ENCODE assay signal across 8 mouse cellular contexts in the genomic region with DNA sequence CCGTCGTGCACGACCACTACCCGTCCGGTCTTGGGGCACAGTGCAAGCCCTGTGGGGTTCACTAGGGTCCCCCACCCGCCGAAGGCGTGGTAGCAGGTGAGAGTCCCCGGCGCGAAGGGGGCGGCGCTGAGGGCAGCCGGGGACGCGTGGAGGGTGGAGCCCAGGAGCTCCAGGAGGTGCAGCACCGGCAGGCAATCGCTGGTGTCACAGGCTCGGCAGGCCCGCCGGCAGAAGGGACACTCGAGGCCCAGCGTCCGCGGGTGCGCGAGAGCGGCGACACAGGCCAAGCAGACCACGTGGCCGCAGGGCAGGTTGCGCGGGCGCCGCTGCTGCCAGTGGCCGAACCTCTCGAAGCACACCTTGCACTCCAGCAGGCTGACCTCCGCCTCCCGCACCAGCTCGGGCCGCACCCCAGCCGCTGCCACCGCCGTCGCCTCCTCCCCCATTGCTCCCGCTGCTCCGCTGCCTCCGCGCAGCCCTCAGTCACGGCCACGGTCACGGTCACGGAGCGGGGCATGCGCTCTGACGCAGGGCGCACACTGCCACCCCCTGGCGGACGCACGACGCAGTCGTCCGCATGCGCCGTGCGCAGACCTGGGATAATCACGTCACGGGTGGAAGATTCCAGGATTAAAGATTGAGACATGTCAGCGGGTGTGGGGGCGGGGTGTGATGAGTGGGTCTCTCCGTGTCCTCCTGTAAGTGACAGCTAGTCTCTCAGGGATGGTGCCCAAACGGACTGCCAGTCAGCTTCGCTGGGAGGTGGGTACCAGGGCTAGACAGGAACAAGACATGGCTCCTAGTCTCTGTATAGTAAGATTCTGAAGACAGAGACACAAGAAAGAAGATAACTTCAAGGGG. TPM values are rescaled to one million over a fixed set of nuclear protein-coding genes. Genes with fewer than 3 reads are reported as not detected.
DNase-seq lines count a peak whose midpoint lies in the region; ATAC-seq and TF ChIP-seq lines count a peak whose summit lies in the region.

A gene (minus strand): TSS at position 517 of the 861 bp plus-strand sequence.

- peaks cover 48% of the 10 kb centered on the region for H3K27me3 ChIP-seq in hindbrain, embryonic 10.5 days (ENCODE audit: insufficient read depth, poor library complexity, severe bottlenecking)
- no peaks in the 10 kb centered on the region for H3K27me3 ChIP-seq in lung, embryonic 14.5 days (ENCODE audit: insufficient read depth, low read length)

- 5% methylated on average over 73 of the region's 73 CpGs for WGBS in hindbrain, embryonic 10.5 days
- 3% methylated on average over 73 of the region's 73 CpGs for WGBS in lung, embryonic 14.5 days

- peak within 1 kb of the TSS; percentile 86 for H3K27ac ChIP-seq in hindbrain, embryonic 10.5 days
- no peak within 1 kb of the TSS for H3K27ac ChIP-seq in lung, embryonic 14.5 days (ENCODE audit: low read depth)

- peak; percentile 71 for DNase-seq in ES-CJ7 (ENCODE audit: low read depth, low spot score)
- peak; percentile 86 for DNase-seq in cerebellum, adult 9-11 months
- peak; percentile 71 to 84 for DNase-seq in frontal cortex, adult 2 months (ENCODE audit: extremely low spot score in 1 of 2, low spot score in 1 of 2)
- DNase-seq in hindbrain, embryonic 10.5 days (ENCODE audit: low spot score), result peak; percentile 80
- DNase-seq in layer of hippocampus, adult 9-10 months (ENCODE audit: low spot score), result peak; percentile 63
- DNase-seq in lung, embryonic 14.5 days, result peak; percentile 88
- DNase-seq in testis, postnatal 10 days (ENCODE audit: low spot score), result peak; percentile 87

- TF ChIP-seq CTCF in lung, embryonic 14.5 days (IDR thresholded peaks at IDR 0.05; ENCODE audit: low read depth), result peak; percentile 92

- H3K9ac ChIP-seq in lung, embryonic 14.5 days, result peak within 1 kb of the TSS; percentile 54

- H3K36me3 ChIP-seq in hindbrain, embryonic 10.5 days, result peaks cover 12% of the 10 kb centered on the region
- no peaks in the 10 kb centered on the region for H3K36me3 ChIP-seq in lung, embryonic 14.5 days (ENCODE audit: insufficient read depth)

- H3K4me2 ChIP-seq in lung, embryonic 14.5 days, result peak within 1 kb of the TSS; percentile 99

- peak within 1 kb of the TSS; percentile 73 for H3K4me3 ChIP-seq in hindbrain, embryonic 10.5 days
- peak within 1 kb of the TSS; percentile 56 for H3K4me3 ChIP-seq in lung, embryonic 14.5 days (ENCODE audit: low read depth, low read length)

- ATAC-seq in lung, embryonic 14.5 days (ENCODE audit: insufficient read depth), result peak; percentile 82
- ATAC-seq in neutrophil, adult 5-6 weeks (ENCODE audit: extremely low read depth, insufficient number of reproducible peaks, low FRiP score, poor library complexity, severe bottlenecking), result peak; percentile 62

- peaks cover 19% of the 10 kb centered on the region for H3K4me1 ChIP-seq in hindbrain, embryonic 10.5 days (replicated peaks)
- H3K4me1 ChIP-seq in lung, embryonic 14.5 days (ENCODE audit: insufficient read depth), result peaks cover 7% of the 10 kb centered on the region; the same call in 1 of the 2 replicates

- peaks cover 28% of the 10 kb centered on the region for H3K9me3 ChIP-seq in hindbrain, embryonic 10.5 days
- H3K9me3 ChIP-seq in lung, embryonic 14.5 days (ENCODE audit: low read depth, low read length), result peaks cover 17% of the 10 kb centered on the region; the same call in 1 of the 2 replicates

RNA-seq across cellular contexts. Expression of the gene that starts here (rescaled TPM):
- polyA plus RNA-seq in frontal cortex, adult 2 months (2012; rRNA removed), result 12.6 and 13.1 TPM in 2 replicates
- 3.4 and 5.4 TPM in 2 replicates for polyA plus RNA-seq in hindbrain, embryonic 10.5 days (2016; fragmentation: Nextera tagmentation; extraction: Ambion mirVana)
- 3.5 and 3.8 TPM in 2 replicates for polyA plus RNA-seq in lung, embryonic 14.5 days (2014; fragmentation: Nextera tagmentation; extraction: Ambion mirVana)
- total RNA-seq in neutrophil, adult 5-6 weeks (2017), result not detected in 2 replicates

Comparison
In these comparisons a context has a peak if more than half of its experiments do, and no peak if none do; other contexts are left out.
1. Peak in ATAC-seq in neutrophil, adult 5-6 weeks; RNA of the gene not detected or under 1 TPM.